Mouse (Mus musculus) midbrain, embryonic 16.5 days (tissue): ENCODE results near the gene Adam23. TPM values are rescaled to one million over a fixed set of nuclear protein-coding genes. Genes with fewer than 3 reads are reported as not detected.
A peak's percentile ranks its signal among the peaks of the same experiment; 100 is the strongest.

Source experiments
- ATAC-seq: fragments of 200-750 bp; cut with Nextera tagmentation; 2 replicates; pipeline ENCODE4 v1.8.0; 2017; ENCODE audit warnings: moderate TSS enrichment
- H3K27ac ChIP-seq: fragments of 300-500 bp; sonication (generic); 2 replicates; pipeline ENCODE4 v1.5.1; 2014; ENCODE audit warnings: mild to moderate bottlenecking, low read length, mixed read lengths
- H3K27me3 ChIP-seq: fragments of 300-500 bp; sonication (generic); 2 replicates; pipeline ENCODE4 v1.6.1; 2014; ENCODE audit warnings: low read depth, low read length, mixed read lengths; ENCODE audit not compliant: control insufficient read depth, insufficient read depth
- H3K36me3 ChIP-seq: fragments of 300-500 bp; sonication (generic); 2 replicates; pipeline ENCODE4 v1.6.1; 2014; ENCODE audit warnings: mild to moderate bottlenecking, low read length, moderate library complexity, mixed read lengths; ENCODE audit not compliant: control insufficient read depth, insufficient read depth
- H3K4me1 ChIP-seq: fragments of 300-500 bp; sonication (generic); 2 replicates; pipeline ENCODE4 v1.6.1; 2014; ENCODE audit warnings: mild to moderate bottlenecking, low read length, mixed read lengths; ENCODE audit not compliant: control insufficient read depth, insufficient read depth
- H3K4me2 ChIP-seq: fragments of 300-500 bp; sonication (generic); 2 replicates; pipeline ENCODE4 v1.6.1; 2014; ENCODE audit warnings: mild to moderate bottlenecking, low read length, mixed read lengths
- H3K4me3 ChIP-seq: fragments of 300-500 bp; sonication (generic); 2 replicates; pipeline ENCODE4 v1.5.1; 2014; ENCODE audit warnings: low read depth, mild to moderate bottlenecking, low read length, moderate library complexity, mixed read lengths
- H3K9ac ChIP-seq: fragments of 300-500 bp; sonication (generic); 2 replicates; pipeline ENCODE4 v1.6.1; 2014; ENCODE audit warnings: low read depth, low read length, mixed read lengths
- H3K9me3 ChIP-seq: fragments of 300-500 bp; sonication (generic); replicated peaks from 2 replicates; pipeline ENCODE4 v1.6.1; 2014; ENCODE audit warnings: mild to moderate bottlenecking, low read length, mixed read lengths; ENCODE audit not compliant: control insufficient read depth, poor library complexity, severe bottlenecking
- WGBS: fragments of 180-500 bp; shearing (Covaris S2); extraction: QIAGEN DNeasy Blood & Tissue Kit; methylation state at CpG from one replicate; pipeline ENCODE4 v1.1.7; 2014; 5-methylcytosine and 5-hydroxymethylcytosine counted together
- polyA plus RNA-seq: library from polyadenylated mRNA; unstranded; fragments of >200 nt; fragmentation: Nextera tagmentation; extraction: Ambion mirVana; gene quantifications from 2 replicates; pipeline ENCODE4 v1.2.1, GENCODE M21; 2015

The Adam23 gene
- polyA plus RNA-seq, 1 experiment from 2014 or later: 13.7 TPM

DNA sequence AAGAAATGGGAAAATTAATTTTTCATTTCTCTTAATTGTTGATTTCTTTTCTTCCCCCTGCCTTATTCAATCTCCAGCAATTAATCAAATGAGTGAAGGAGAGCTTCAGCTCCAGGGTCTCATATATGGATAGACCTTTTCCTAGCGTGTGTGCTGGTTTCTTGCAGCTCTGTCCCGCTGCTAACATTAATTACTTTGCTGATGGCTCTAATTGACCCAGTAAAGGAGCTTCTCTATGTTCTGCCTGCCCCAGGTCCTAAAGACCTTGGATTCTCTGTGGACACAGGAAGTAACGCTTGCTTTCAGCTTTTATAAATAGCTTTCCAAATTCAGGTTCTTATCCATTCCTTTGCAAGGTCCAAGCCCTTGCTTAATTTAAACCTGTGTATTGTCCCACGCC is 63.1 kb downstream of the Adam23 start:
- no peaks in the 10 kb centered on the region for H3K4me1 ChIP-seq
- no peaks in the 10 kb centered on the region for H3K9me3 ChIP-seq
- no peak overlapping the region for H3K4me3 ChIP-seq
- WGBS: 65% methylated on average over 4 of the region's 4 CpGs
- no peak overlapping the region for H3K4me2 ChIP-seq
- ATAC-seq: no peak
- no peaks in the 10 kb centered on the region for H3K27me3 ChIP-seq
- no peaks in the 10 kb centered on the region for H3K36me3 ChIP-seq
- no peak overlapping the region for H3K27ac ChIP-seq
- no peak overlapping the region for H3K9ac ChIP-seq

DNA sequence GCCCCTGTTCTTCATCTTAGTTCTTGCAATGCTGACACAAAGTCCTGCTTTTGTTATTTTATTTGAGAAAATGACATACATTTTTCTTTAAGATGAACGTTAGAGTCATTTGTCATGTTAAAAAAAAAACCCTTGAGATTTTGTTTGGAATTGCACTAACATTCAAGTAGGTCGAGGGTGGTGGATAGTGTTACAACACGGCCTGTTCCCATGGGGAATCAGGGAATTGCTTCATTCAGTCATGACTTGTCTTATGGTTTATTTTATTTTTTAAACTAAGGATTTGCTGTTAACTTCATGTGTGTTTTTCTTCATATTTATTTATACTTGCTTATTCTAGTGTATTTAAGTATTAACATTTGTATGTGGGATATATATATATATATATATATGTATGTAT is 65.7 kb downstream of the Adam23 start:
- Histone ChIP-seq H3K36me3 (peaks cover 4% of the 10 kb centered on the region; the same call in 1 of the 2 replicates), H3K9ac (no peak overlapping the region), H3K4me1 (no peaks in the 10 kb centered on the region), H3K27ac (no peak overlapping the region), H3K9me3 (no peaks in the 10 kb centered on the region), H3K4me3 (no peak overlapping the region), H3K27me3 (no peaks in the 10 kb centered on the region), H3K4me2 (no peak overlapping the region)
- ATAC-seq: no peak
- WGBS: 77% methylated on average over 3 of the region's 3 CpGs

DNA sequence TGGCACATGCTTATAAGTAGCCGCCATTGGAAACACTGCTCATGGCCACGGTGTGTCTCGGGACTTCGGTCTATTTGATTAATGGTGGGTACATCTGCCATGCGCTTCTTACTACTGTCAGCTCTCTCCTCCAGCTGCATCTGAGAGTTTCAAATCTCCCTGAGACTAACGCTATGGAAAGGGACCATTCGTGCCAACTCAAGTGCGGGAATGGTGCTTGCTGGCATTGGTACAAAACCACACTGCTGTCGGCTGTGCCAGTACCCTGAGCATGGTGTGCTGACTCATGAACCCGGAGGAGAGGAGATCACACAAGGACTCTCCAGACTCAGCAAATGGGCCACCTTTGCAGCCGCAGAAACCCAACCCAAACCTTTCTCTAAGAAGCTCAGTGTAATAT is 72.1 kb downstream of the Adam23 start:
- Histone ChIP-seq H3K36me3 (peaks cover 5% of the 10 kb centered on the region; the same call in 1 of the 2 replicates), H3K27me3 (no peaks in the 10 kb centered on the region), H3K27ac (no peak overlapping the region), H3K4me1 (no peaks in the 10 kb centered on the region), H3K4me2 (no peak overlapping the region), H3K4me3 (no peak overlapping the region), H3K9ac (no peak overlapping the region), H3K9me3 (no peaks in the 10 kb centered on the region)
- ATAC-seq: no peak
- WGBS: 92% methylated on average over 11 of the region's 11 CpGs

DNA sequence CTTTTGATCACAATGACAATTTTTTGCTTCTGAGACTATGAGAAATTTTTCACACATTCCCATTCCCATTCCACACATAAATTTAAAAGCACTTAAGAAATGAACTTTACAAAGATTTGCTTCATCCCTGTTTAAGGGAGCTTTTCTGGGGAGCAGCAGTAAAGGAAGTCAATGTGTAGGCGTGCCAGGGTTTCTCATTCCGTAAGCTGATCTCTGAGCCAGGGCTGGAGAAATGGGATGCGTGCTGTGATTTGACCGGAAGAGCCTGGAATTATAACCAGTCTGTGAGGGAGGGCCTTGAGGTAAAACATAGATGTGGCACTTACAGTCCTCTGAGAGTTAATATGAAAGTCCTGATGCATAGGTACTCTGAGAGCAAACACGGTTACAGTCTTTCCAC is 73.1 kb downstream of the Adam23 start:
- H3K27me3 ChIP-seq: no peaks in the 10 kb centered on the region
- ATAC-seq: no peak
- WGBS: 90% methylated on average over 5 of the region's 5 CpGs

DNA sequence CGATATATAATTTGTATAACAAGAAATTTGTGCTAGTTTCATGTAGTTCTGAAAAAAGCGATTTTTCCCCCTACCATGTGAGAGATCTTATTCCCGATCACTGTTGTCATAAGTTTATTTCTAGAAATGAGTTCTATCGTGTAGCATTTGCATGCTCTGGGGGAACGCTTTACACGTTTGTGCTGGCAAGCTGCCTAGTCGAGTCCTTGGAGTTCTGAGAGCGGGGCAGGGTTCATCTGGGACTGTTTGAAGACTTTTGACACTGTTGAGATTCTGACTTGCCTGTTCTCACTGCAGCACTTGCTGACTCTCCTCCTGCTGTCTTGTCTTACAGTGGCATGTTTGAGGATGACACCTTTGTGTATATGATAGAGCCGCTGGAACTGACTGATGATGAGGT is 84.2 kb downstream of the Adam23 start:
- WGBS: 80% methylated on average over 9 of the region's 9 CpGs
- Histone ChIP-seq H3K4me3 (no peak overlapping the region), H3K9me3 (no peaks in the 10 kb centered on the region), H3K27me3 (no peaks in the 10 kb centered on the region), H3K4me2 (no peak overlapping the region), H3K9ac (no peak overlapping the region), H3K36me3 (no peaks in the 10 kb centered on the region), H3K27ac (no peak overlapping the region), H3K4me1 (no peaks in the 10 kb centered on the region)
- ATAC-seq: no peak

More for the DNA sequence above, 73.1 kb downstream of the Adam23 start:
- Histone ChIP-seq H3K36me3 (peaks cover 5% of the 10 kb centered on the region; the same call in 1 of the 2 replicates), H3K4me2 (no peak overlapping the region), H3K27ac (no peak overlapping the region), H3K4me1 (no peaks in the 10 kb centered on the region), H3K9ac (no peak overlapping the region), H3K4me3 (no peak overlapping the region), H3K9me3 (no peaks in the 10 kb centered on the region)

DNA sequence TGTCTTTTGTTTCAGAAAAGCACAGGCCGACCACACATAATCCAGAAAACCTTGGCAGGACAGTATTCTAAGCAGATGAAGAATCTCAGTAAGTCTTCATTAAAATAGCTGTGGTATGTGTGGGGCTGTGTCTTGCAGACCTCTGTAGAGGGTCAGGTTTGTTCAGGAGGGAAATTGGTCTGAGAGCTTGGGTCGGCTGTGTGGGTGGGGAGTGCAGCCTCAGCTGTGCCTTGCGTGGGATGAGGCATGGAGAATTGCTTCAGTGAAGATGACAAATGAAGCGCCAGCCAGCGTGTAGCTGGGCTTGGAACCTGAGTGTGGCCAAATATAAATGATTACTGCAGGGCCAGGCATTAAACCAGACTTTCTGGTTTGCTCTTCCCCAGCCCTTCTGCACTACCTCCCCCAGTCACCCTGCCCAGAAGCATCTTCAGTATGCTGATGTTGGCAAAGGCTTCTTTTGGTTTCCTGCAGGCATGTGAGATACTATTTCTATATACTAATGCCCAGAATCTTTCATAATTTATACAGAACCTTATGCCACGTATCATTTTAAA is 88.7 kb downstream of the Adam23 start:
- Histone ChIP-seq H3K9me3 (no peaks in the 10 kb centered on the region), H3K27ac (no peak overlapping the region), H3K4me2 (no peak overlapping the region), H3K4me3 (no peak overlapping the region), H3K36me3 (no peaks in the 10 kb centered on the region; the same call in 1 of the 2 replicates), H3K4me1 (no peaks in the 10 kb centered on the region), H3K9ac (no peak overlapping the region), H3K27me3 (no peaks in the 10 kb centered on the region)
- WGBS: 55% methylated on average over 6 of the region's 6 CpGs
- ATAC-seq: peak; percentile 36; the same call in 1 of the 2 replicates

DNA sequence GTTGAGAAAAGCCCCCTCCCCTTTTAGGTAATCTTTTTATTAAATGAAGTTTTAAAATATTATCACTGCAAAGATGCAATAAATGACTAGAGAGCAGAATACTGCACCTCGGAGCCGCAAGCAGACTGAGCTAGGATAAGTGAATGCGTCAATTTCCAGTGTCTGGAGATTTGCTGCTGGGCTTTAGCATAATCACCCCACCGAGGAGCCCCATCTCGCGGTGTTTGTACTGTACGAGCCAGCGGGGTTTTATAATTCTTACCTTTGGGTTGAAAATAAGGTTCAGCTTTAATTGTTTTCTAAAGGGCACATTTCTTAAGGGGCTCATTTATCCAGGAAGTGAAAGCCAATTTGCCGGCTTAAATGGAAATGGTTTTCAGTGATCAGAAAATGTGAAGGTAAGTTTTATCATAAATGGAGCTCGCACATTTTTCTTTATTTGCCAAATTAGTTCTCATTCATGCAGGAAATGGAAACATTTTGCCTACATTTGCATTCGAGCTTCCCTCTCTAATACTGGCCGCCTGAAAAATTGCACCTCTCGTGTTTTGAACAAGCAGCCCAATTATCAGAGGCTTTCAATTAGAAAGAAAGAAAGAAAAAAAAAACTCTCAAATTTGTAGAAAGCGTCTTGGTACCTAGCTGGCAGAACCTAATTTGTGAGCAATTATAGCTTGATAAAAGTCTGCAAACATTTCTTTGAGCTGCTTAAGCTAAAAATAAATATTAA is 94.4 kb downstream of the Adam23 start:
- H3K9me3 ChIP-seq: no peaks in the 10 kb centered on the region
- 22% methylated on average over 14 of the region's 14 CpGs for WGBS
- H3K27me3 ChIP-seq: no peaks in the 10 kb centered on the region
- H3K36me3 ChIP-seq: no peaks in the 10 kb centered on the region; the same call in 1 of the 2 replicates
- H3K4me2 ChIP-seq: peak overlapping the region; percentile 40; the same call in 1 of the 2 replicates
- no peak overlapping the region for H3K9ac ChIP-seq
- H3K4me1 ChIP-seq: peaks cover 5% of the 10 kb centered on the region; the same call in 1 of the 2 replicates
- H3K27ac ChIP-seq: 0 out of 2 replicates have a peak overlapping the region, but pooled peaks have one; percentile 37
- no peak overlapping the region for H3K4me3 ChIP-seq
- peak; percentile 77; the same call in 1 of the 2 replicates for ATAC-seq

DNA sequence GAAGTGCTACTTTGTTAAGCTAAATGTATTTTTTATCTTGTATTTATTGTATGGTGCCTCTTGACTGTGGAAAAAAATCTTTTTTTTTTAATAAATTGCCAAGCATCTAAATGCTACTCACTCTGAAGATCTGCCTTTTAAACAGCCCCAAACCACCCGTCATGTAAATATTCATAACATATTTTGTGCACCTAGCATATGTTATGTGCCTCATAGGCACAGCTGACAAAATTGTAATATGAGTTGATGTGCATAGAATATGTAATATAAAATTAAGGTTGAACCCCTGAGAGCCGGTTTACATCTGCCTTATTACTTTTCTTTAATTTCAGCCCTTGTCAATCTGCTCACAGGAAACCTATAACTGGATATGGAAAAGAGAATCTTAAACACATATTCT is 98.4 kb downstream of the Adam23 start:
- H3K9ac ChIP-seq: no peak overlapping the region
- H3K36me3 ChIP-seq: no peaks in the 10 kb centered on the region
- 59% methylated on average over 2 of the region's 2 CpGs for WGBS
- H3K27me3 ChIP-seq: no peaks in the 10 kb centered on the region
- no peaks in the 10 kb centered on the region for H3K9me3 ChIP-seq
- peaks cover 5% of the 10 kb centered on the region; the same call in 1 of the 2 replicates for H3K4me1 ChIP-seq
- H3K4me2 ChIP-seq: no peak overlapping the region
- no peak overlapping the region for H3K27ac ChIP-seq
- peak; percentile 49; the same call in 1 of the 2 replicates for ATAC-seq
- no peak overlapping the region for H3K4me3 ChIP-seq

DNA sequence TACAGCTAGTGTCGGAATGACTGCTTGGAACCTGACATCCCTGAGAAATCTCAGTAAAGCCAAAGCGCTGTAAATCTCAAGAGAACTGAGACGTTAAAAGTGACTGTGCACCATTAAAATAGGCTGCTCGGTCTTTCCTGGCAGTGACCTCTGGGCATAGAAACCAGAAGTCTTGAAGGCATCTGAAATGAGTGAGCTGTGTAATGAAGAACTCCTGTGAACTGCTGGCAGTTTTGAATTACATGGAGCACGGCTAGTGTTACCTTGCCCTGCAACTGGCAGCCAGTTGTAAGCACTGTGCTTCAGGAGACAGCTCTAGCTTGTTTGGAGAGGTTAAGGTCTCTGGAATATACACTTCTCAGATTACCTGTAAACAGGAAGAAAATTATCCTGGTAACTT is 107.3 kb downstream of the Adam23 start:
- 72% methylated on average over 5 of the region's 5 CpGs for WGBS
- H3K4me3 ChIP-seq: no peak overlapping the region
- no peaks in the 10 kb centered on the region for H3K9me3 ChIP-seq
- H3K36me3 ChIP-seq: peaks cover 9% of the 10 kb centered on the region; the same call in 1 of the 2 replicates
- H3K4me1 ChIP-seq: no peaks in the 10 kb centered on the region
- no peak for ATAC-seq
- no peak overlapping the region for H3K27ac ChIP-seq
- H3K27me3 ChIP-seq: no peaks in the 10 kb centered on the region
- no peak overlapping the region for H3K9ac ChIP-seq
- H3K4me2 ChIP-seq: no peak overlapping the region
